Mouse (Mus musculus) common myeloid progenitor, adult 5-6 weeks (primary cell): ENCODE measurements around the gene Ctnna3. TPM values are rescaled to one million over a fixed set of nuclear protein-coding genes. Genes with fewer than 3 reads are reported as not detected.
"Not testable (repeated sequence)": the region's sequence is repeated elsewhere in the genome, so short reads cannot be mapped to it uniquely, and the experiment has no call there.

Experiments used
- ATAC-seq: replicated peaks from 2 replicates; pipeline ENCODE4 v1.8.0; 2016; ENCODE audit warnings: low read depth, mild to moderate bottlenecking, moderate TSS enrichment, inconsistent platforms; ENCODE audit not compliant: poor library complexity, severe bottlenecking
- total RNA-seq: library from RNA; stranded (forward); fragments of 200-1000, 187-1606 nt; gene quantifications from 2 replicates; pipeline ENCODE4 v1.2.3, GENCODE M21; 2017

Gene Ctnna3
- total RNA-seq, 1 experiment from 2014 or later: not detected

DNA sequence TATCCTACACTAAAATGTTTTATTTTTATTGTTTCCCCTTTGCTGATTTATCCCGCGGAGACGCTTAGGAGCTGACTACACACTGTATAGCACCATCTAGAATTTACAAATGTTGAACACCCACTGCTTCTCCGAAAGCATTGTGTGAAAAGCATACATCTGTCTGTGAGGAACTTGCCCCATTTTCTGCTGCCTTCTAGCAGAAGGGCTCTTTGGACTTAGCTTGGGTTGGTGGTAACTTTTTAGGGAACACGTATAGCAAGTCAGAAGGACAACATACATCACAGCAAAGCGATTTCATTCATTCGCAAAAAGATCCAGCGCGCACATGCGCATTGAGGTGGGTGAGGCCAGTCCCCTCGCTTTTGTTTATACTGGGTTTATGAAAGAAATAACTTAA is 685.3 kb downstream of the Ctnna3 start:
- no peak for ATAC-seq

DNA sequence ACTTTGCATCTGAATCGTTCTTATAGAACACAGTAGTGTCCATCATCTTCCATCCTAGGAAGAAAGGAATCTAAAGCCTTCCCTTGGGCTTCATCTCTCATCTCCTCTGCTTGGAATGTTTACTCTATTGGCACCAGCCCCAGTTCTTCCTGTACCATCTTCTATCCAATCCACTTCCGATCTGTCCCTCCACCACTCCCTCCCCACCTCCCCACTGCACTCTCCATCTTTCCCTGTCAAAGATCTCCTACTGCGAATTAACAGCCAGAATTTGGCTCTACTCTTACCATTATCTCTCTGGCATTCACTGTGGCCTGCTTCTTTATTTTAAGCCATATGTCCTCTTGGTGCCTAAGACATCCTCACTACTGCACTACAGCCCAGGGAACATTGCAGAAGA is 688.9 kb downstream of the Ctnna3 start:
- no peak for ATAC-seq

DNA sequence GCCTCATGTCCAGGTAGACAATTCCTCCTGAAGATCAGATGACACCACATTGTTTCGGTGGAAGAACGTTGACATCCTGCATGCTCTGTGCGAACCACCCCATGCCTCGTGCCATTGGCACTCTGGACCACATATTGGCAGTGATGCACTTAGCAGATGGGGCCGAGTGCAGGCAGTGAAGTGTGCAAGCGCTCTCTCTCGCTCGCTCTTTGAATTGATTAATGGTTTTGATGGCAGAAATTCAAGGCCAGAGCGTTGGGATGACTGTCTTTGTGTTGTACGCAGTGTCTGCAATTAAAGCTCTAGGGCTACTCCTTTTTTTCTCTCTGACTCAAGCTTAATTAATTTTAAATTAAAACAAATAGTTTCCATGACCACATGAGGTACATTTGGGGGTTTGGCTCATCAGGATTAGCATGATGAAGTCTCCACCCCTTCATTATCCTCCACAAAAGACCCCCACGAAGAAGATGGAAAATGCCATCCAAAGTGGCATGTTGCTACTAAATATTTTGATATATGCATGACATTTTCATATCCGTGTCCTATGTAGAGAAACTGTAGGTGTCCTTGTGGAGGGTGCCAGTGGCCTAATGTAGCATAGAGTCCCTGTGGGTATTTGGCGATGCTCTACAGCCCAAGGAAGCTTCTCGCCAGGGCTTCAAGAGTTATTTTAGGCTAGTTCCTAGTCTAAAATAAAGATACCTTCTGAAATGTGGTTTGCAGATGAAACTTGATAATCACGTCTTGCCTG is 700.7 kb downstream of the Ctnna3 start:
- no peak for ATAC-seq

DNA sequence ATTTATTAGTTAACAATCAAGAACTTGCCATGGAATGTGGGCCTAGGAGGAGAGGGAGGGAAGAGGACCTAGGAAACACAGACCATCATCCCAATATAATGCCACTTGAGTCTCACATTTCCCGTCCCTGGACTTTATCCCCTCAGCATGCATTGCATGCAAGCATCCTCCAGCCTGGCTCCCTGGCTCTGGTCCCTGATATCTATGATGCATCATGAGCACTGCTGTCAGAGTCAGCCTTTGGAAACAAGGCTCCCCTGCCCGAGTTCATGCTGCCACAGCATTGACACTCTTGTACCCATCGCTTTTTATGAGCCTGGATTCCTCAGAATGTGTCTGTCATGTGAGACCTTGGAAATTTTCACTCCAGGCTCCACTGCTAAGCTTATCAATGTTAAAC is 703.6 kb downstream of the Ctnna3 start:
- ATAC-seq: no peak

DNA sequence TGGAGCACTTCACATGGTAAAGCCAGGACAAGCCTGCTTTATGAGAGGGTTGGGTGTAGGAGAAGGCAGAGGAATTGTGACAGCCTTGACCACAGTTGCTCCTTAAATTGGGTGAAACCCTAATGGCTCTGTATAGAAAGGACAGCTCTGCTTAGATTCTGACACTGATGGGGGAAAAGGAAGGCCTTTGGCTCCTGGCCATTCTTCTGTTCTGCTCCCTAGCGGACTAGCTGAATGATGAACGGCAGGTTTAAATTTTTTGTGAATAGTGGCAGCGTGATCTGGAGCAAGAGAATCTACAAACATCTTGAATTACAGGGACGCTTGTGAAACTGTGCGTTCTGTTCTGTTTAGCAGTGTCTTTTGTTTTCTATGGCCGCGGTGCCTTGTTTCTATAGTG is 705.6 kb downstream of the Ctnna3 start:
- ATAC-seq: no peak

DNA sequence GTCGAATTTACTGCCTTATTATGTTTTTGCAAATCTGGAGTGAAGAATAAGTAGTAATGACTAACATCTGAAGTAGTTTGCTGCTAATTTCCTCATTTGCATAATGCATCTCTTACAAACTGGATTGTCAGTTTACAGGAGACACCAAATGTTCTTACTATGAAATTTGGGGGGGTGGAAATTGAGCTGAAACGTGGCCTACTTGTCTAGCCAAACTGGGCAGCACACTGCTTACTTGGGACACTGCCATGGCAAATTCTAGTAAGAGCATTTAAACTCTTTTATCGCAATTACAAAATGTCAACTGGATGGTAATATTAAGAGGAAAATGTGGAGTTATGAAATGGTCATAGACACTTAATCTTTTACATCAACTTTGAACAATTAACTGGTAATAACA is 716.6 kb downstream of the Ctnna3 start:
- ATAC-seq: no peak

DNA sequence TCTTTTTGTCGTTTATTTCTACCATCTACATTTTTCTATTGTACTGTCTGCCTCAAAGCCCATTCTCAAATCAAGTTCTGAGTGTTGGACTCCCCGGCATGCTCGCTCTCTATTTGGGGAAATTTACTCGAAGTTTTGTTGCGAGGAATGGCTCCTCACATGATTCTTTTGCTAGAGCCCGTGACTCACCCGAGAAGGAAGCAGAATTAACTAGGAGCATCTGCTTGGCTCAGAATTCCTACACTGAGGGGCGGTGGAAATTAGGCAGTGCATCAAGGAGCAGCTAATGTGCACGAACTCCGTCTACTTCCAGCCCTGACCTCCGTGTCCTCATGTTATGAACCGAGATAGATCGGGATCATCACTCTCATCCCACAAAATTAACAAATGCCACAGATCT is 751.8 kb downstream of the Ctnna3 start:
- no peak for ATAC-seq

DNA sequence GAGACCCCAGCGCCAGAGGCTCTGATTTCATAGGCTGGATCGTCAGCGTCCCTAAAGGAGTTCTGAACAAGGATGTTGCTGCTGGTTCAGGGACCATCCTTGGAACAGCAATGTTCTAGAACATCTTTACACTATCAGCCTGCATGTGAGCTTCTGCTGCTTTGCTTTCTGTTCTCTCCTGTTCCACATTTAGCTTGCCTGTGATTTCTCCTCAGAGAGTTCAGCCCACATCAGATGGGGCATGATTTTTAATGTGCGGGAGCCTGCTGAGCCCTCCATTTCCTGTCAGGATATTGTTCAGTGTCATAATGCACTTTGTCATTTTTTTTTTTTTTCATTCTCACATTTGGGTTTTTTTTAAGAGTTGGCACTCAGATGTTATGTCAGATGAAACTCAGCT is 752.8 kb downstream of the Ctnna3 start:
- no peak for ATAC-seq

DNA sequence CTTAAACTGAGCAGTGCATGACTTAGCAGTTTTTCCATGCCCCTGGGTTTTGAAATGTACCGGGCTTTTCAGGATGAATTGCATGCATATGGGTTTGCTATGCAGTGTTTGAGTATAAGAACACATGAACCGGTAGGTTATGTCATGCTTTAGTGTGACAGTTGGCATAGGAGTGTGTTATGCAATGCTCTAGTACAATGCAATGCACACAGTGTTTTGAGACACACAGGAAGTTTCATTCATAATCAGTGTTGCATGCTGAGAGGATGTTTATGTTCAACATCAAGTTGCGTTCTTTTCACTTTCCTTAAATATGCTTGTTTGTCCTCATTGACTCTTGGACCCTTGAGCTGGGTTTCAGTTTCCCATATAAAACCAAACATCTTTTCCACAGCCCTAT is 758.1 kb downstream of the Ctnna3 start:
- no peak for ATAC-seq

DNA sequence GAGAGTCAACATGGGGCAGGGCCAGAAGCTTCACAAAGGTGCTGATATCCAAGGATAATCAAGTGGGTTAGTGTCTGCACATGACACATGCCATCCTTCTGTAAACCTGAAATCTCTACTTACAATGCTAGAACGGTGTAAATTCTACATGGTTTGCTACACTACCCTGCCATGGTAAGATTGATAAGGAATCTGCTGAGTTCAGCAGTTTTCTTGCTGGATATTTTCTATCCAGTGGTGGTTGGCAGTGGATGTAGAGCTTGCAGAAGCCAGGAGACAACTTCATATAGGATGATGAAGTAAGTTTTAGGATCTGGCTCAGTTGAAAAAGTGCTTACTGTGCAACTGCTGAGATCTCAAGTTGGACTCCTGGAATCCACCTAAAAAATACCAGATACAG is 767.7 kb downstream of the Ctnna3 start:
- no peak for ATAC-seq

DNA sequence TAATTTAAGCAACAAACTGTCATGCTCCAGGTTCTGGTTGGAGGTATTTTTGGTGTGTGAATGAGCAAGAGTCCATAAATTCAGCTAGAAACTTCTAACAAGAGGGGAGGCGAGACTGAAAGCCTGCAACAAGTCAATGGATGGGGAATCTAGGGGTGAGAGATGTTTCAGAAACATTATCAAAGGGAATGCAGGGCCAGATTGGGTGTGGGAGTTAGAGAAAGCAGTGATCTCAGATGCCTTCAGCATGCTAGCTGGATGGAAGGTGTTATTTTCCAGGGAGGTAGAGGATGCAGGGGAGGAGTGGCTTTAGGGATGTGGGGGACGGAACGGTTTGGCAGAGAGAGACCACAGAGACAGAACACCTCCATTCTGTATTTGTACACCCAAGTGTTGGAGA is 785.7 kb downstream of the Ctnna3 start:
- ATAC-seq: no peak

DNA sequence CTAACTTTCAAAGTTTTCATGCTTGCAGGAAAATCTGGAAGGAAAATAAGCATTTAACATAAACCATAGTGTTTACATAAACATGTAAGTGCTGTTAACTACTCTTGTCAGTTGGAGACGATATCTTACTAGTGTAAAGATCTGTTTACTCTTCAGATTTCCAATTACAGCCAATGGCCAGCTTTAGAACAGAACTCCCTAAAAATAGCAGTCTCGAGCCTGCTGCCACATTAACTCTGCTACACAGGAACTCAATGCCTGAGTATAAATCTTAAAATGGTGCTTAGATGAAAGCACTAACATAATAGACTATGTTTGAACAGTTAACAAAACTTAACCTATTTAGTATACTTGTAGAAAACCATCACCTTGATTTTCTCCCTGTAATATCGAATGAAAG is 793.1 kb downstream of the Ctnna3 start:
- ATAC-seq: no peak

DNA sequence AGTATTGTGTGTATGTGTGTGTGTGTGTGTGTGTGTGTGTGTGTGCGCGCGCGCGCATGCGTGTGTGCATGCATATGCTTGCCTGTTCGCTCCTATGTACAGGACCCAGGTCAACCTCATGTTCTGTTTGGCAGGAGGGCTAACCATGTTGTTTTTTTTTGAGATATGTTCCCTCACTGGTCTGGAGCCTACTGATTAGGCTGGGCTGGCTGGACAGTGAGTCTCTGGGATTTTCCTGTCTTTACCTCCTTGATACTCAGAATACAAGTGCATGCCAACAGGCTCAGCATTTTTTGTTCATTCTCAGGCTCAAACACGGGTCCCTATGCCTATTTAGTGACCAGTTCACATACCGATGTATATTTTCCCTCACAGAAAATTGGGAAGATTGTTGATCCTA is 794.1 kb downstream of the Ctnna3 start:
- ATAC-seq: no peak

DNA sequence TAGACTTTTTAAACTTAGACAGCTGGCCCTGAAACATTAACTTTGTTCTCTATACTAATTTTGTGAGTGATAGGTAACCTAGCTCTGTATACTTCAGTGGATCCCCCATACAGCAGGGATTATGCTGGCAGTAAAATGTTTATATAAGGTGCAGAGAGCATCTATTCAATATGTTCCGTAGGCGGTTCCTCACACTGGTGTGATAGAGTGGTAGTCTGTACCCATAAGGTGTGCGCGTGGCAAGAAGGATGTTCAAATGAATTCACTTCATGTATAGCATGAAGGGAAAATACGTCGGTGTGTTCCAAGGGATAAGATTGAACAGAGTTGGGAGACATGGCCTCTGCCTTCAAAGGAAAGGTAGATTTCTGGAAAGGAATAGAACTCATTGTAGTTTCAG is 794.5 kb downstream of the Ctnna3 start:
- no peak for ATAC-seq

DNA sequence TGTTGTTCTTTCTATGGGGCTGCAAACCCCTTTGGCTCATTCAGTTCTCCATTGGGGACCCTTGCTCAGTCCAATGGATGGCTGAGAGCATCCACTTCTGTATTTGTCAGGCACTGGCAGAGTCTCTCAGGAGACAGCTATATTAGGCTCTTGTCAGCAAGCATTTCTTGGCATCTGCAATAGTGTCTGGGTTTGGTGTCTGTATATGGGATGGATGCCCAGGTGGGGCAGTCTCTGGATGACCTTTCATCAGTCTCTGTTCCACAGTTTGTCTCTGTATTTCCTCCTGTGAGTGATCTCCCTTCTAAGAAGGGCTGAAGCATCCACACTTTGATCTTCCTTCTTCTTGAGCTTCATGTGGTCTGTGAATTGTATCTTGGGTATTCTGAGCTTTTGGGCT is 795.9 kb downstream of the Ctnna3 start:
- not testable (repeated sequence) for ATAC-seq

DNA sequence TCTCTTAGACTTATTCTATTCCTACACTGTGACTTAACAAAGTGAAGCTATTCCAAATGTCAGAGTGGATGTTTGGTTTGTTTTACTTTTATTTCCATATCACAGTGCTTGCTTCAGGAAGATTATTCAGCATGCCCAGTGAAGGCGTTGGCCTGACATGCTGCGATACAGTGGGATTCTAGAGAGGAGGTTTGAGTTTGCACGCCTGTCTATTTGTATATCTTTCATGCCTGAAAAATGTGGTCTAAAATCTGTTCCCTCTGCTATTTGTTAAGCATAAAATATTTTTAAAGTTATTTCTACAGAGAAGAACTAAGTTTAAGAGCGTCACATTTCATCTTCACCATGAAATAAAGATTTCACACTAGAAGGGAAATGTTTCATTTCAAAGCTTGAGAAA is 813.5 kb downstream of the Ctnna3 start:
- no peak for ATAC-seq

DNA sequence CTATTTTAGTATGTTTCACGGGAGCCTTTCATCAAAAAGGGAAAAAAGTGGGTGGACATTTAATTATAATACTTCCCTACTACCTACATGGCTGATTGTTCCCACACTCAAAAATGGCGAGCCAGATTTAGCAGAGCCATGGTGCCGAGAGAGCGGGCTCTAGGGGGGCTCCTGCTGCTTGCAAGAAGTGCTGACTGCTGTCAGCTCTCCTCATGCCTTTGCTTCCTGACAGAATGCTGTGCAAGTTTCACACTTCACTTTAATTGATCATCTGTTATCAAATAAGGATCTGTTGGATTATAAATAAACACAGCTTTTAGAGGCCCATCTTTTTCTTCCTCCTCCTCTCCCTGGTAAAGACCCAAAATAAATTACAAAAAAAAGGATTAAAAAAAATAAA is 838.3 kb downstream of the Ctnna3 start:
- no peak for ATAC-seq

DNA sequence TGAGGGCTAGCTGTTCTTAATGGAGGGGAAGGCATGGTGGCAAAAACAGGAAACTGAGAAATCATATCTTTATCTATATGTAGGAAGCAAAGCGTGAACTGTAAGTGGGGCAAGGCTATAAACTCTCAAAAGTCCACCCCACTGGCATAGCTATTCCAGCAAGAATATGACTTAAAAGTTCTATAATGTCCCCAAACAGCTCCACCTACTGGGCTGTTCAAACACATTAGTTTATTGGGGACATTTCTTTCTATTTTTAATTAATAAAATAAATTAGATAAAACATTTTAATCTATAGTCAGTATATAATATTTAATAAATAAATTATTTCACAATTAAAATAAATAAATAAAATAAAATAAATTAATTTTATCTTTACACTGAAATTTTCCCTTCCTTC is 845.2 kb downstream of the Ctnna3 start:
- no peak for ATAC-seq

DNA sequence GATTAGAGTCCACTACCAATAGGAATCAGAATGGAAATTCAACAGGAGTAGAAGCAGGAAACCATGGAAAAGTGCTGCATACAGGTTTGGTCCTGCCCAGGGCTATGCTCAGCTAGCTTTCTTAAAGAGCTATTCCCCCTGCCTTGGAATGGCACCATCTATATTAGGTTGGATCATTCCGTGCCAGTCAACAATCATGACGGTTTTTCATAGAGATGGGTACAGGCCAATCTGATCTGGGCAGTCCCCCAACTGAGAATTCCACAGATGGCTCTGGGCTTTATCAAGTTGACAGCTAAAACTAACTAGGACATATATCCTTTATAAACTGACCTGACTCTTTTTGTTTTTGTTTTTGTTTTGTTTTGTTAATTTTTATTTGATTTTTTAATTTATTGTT is 848.9 kb downstream of the Ctnna3 start:
- ATAC-seq: no peak

DNA sequence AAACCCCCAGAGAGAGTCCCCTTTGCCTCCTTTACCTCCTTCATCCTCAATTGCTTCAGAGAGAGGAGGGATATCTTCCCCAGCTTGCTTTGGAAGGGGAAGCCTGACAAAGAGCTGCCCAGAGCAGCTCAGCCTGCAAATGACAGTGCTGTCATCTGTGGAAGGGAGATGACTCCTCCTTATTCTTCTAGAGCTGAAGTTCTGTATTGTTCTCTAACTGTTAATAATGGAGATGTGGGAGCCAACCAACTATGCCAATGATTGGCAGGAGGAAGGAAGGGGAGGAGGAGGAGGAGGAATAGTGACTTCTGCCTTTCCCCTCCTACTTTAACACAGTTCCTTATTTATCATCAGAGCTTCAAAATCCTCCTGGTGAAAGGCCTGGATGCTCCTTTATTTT is 875.9 kb downstream of the Ctnna3 start:
- no peak for ATAC-seq

DNA sequence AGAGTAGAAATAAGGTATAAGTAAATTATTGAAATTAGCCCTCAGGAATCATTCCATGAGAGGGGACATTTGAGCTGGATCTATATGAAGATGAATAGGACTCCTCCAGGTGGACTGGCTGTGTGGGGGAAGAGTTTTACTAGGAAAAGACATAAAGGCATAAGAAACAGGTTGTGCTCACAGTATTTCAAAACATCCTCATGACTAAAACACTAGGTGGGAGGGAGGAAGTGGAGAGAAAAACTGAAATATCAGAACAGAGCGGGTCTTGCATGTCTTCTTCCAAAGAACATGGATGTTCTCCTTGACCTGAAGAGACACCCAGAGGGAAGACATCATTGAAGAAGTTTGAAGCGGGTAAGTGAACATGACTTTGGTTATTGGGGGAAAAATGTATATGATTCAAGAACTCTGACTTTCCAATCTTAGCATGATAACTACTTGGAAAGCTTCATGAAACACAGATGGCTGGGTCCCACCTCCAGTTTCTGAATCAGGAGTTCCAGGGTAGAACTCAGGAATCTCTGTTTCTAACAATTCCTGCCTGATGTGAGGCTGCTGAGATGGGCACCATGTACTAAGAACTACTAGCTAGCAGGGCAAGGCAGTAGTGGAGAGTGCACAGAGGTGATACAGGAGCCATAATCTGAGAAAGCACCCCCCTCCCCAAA is 881.9 kb downstream of the Ctnna3 start:
- no peak for ATAC-seq

DNA sequence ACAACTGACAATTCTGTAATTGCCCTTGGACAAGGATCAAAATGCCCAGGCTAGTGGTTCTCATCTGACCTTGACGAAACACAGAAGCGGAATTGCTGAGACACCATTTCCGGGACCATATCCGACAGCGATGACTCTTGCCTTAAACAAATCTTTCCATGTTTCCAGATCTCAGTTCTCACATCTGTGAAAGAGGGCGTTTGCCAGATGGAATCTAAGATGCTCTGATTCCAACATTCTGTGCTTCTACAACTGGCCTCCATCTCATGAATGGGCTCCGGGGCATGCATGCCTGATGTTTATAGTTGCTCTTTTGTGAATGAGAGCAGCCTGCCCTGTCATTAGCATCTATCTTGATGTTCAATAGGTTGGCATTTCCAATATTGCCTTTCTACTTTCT is 890.4 kb downstream of the Ctnna3 start:
- no peak for ATAC-seq
